Mouse (Mus musculus) WW6 (cell line): ENCODE measurements around the gene Obscn.

ENCODE experiments used
- DNase-seq: peaks from one replicate; pipeline ENCODE4 v3.0.0-alpha.2; 2013; ENCODE audit warnings: low read depth, low spot score

Obscn gene

GRCm38 (mm10) chr11:59135904-59136452 is at the start of gene Obscn:
TSS of gene Obscn (minus strand) at chr11:59136402.
- no peak for DNase-seq

GRCm38 (mm10) chr11:59185490-59185889 is 49.3 kb upstream of the Obscn start:
- DNase-seq = no peak

GRCm38 (mm10) chr11:59183821-59184220 is 47.6 kb upstream of the Obscn start:
- no peak for DNase-seq

GRCm38 (mm10) chr11:59182864-59183331 is 46.7 kb upstream of the Obscn start, which contains the start of gene Gjc2:
TSS of gene Gjc2 (minus strand) at chr11:59183213.
- no peak for DNase-seq

- DNase-seq = no peak
Measured at GRCm38 (mm10) chr11:59176921-59177320, 40.7 kb upstream of the Obscn start.

GRCm38 (mm10) chr11:59176475-59176874 is 40.3 kb upstream of the Obscn start:
- DNase-seq = no peak

- no peak for DNase-seq
Measured at GRCm38 (mm10) chr11:59174189-59174838, 38.1 kb upstream of the Obscn start.

GRCm38 (mm10) chr11:59170549-59170948 is 34.3 kb upstream of the Obscn start:
- no peak for DNase-seq

- no peak for DNase-seq
Measured at GRCm38 (mm10) chr11:59169807-59170206, 33.6 kb upstream of the Obscn start.

GRCm38 (mm10) chr11:59165616-59166241 is 29.5 kb upstream of the Obscn start:
- DNase-seq = no peak

- DNase-seq = no peak
Measured at GRCm38 (mm10) chr11:59164384-59164783, 28.2 kb upstream of the Obscn start.

- DNase-seq = peak; percentile 98
Measured at GRCm38 (mm10) chr11:59163255-59164236, 27.3 kb upstream of the Obscn start, which contains the start of gene Iba57. TSS of gene Iba57 (minus strand) at chr11:59163739.

- no peak for DNase-seq
Measured at GRCm38 (mm10) chr11:59162443-59163254, 26.4 kb upstream of the Obscn start.

- DNase-seq = no peak
Measured at GRCm38 (mm10) chr11:59161398-59161797, 25.2 kb upstream of the Obscn start.

GRCm38 (mm10) chr11:59159558-59159957 is 23.4 kb upstream of the Obscn start:
- DNase-seq = no peak

- no peak for DNase-seq
Measured at GRCm38 (mm10) chr11:59159099-59159498, 22.9 kb upstream of the Obscn start.

- DNase-seq = no peak
Measured at GRCm38 (mm10) chr11:59155900-59156299, 19.7 kb upstream of the Obscn start.

GRCm38 (mm10) chr11:59154220-59154619 is 18.0 kb upstream of the Obscn start:
- no peak for DNase-seq

GRCm38 (mm10) chr11:59151729-59152128 is 15.5 kb upstream of the Obscn start:
- peak; percentile 75 for DNase-seq

- no peak for DNase-seq
Measured at GRCm38 (mm10) chr11:59149302-59149701, 13.1 kb upstream of the Obscn start.

GRCm38 (mm10) chr11:59142962-59143361 is 6.8 kb upstream of the Obscn start:
- no peak for DNase-seq
